Mouse (Mus musculus) thymus, adult 2 months (tissue): Measurements from ENCODE around the gene Rbfox3. TPM values are rescaled to one million over a fixed set of nuclear protein-coding genes. Genes with fewer than 3 reads are reported as not detected.
A peak's percentile ranks its signal among the peaks of the same experiment; 100 is the strongest.

Source experiments
- DNase-seq: peaks from one replicate; pipeline ENCODE4 v3.0.0; 2021
- H3K27ac ChIP-seq: fragments of 200-500 bp; 2 replicates; pipeline ENCODE4 v1.5.1; 2012; ENCODE audit warnings: low read length, control low read depth; ENCODE audit not compliant: control insufficient read depth, insufficient read depth
- H3K27me3 ChIP-seq: fragments of 200-500 bp; 2 replicates; pipeline ENCODE4 v1.6.1; 2012; ENCODE audit warnings: mild to moderate bottlenecking, low read length, moderate library complexity, mixed read lengths; ENCODE audit not compliant: control insufficient read depth, insufficient read depth
- H3K36me3 ChIP-seq: fragments of 200-500 bp; 2 replicates; pipeline ENCODE4 v1.6.1; 2012; ENCODE audit warnings: mild to moderate bottlenecking, low read length, moderate library complexity; ENCODE audit not compliant: control insufficient read depth, insufficient read depth
- H3K4me1 ChIP-seq: fragments of 200-500 bp; replicated peaks from 2 replicates; pipeline ENCODE4 v1.6.1; 2012; ENCODE audit warnings: low read length; ENCODE audit not compliant: control insufficient read depth, insufficient read depth
- H3K4me3 ChIP-seq: fragments of 200-500 bp; 2 replicates; pipeline ENCODE4 v1.5.1; 2012; ENCODE audit warnings: mild to moderate bottlenecking, low read length, control low read depth, moderate library complexity; ENCODE audit not compliant: control insufficient read depth, insufficient read depth
- CTCF ChIP-seq: fragments of 200-500 bp; IDR thresholded peaks from 2 replicates; pipeline ENCODE4 v1.5.1; 2012; ENCODE audit warnings: mild to moderate bottlenecking, control low read depth, low read length, moderate library complexity, borderline replicate concordance; ENCODE audit not compliant: control insufficient read depth, poor library complexity, insufficient read depth; ENCODE audit errors: extremely low read depth
- POLR2A ChIP-seq: fragments of 200-500 bp; IDR thresholded peaks from 2 replicates; pipeline ENCODE4 v1.6.1; 2012; ENCODE audit warnings: mild to moderate bottlenecking, low read length, control low read depth, moderate library complexity; ENCODE audit not compliant: control insufficient read depth, poor library complexity, insufficient read depth; ENCODE audit errors: extremely low read depth
- WGBS: fragments of 180-500 bp; shearing (Covaris S2); methylation state at CpG from one replicate; pipeline ENCODE4 v1.1.7; 2018; 5-methylcytosine and 5-hydroxymethylcytosine counted together
- polyA plus RNA-seq: library from polyadenylated mRNA; depleted of rRNA; stranded (reverse); fragments of >200 nt; gene quantifications from 2 replicates; pipeline ENCODE4 v1.2.3, GENCODE M21; 2012

Gene Rbfox3
- polyA plus RNA-seq, 1 experiment = 0.50 TPM

DNA sequence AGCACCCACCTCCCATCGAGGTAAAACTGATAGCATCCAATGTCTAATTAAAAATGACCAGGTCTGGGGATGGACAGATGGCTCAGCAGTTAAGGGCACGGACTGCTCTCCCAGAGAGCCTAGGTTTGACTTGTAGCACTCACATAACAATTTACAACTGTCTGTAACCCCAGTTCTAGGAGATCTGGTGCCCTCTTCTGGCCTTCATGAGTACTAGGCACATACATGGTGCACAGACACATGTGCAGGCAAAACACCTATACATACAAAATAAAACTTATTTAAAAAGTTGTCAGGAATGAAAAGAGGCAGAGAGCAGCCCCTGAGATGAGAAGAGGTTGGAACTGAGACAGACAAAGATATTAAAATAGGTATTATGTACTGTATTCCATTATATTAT lies 305.8 kb downstream of the Rbfox3 start:
- Histone ChIP-seq H3K27me3 (no peaks in the 10 kb centered on the region; the same call in 1 of the 2 replicates), H3K4me1 (no peaks in the 10 kb centered on the region), H3K27ac (no peak overlapping the region), H3K36me3 (no peaks in the 10 kb centered on the region), H3K4me3 (no peak overlapping the region)
- DNase-seq = no peak
- TF ChIP-seq POLR2A (no peak), CTCF (no peak)
- WGBS = 91% methylated on average over 2 of the region's 2 CpGs

DNA sequence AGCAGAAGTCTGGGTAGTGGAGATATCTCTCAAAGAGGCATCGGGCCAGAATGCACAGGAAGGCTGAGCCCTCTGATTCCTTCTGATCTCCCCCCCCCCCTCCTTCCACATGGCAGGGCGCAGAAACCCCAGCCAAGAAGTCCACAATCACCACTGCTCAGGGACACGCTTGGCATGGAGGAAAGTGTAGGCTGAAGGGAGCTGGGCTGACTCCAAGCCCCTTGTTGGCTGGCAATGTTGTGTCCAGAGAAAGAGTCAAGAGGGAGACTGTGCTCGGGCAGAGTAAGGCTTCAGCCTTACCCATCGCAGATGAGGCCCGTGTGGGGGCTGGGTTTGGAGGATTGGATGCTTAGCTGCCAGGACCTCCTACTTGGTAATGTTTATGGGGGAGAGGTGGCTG lies 307.2 kb downstream of the Rbfox3 start:
- WGBS = 66% methylated on average over 6 of the region's 6 CpGs
- no peak for TF ChIP-seq POLR2A
- no peak for TF ChIP-seq CTCF
- Histone ChIP-seq H3K4me1 (no peaks in the 10 kb centered on the region), H3K36me3 (no peaks in the 10 kb centered on the region), H3K4me3 (no peak overlapping the region), H3K27ac (no peak overlapping the region), H3K27me3 (no peaks in the 10 kb centered on the region)
- DNase-seq = no peak

GRCm38 (mm10) chr11:118603126-118603525 lies 308.3 kb downstream of the Rbfox3 start:
- Histone ChIP-seq H3K4me3 (no peak overlapping the region), H3K36me3 (no peaks in the 10 kb centered on the region), H3K4me1 (no peaks in the 10 kb centered on the region), H3K27ac (no peak overlapping the region), H3K27me3 (no peaks in the 10 kb centered on the region)
- TF ChIP-seq CTCF (no peak), POLR2A (no peak)
- WGBS = 7% methylated on average over 10 of the region's 10 CpGs
- peak; percentile 33 for DNase-seq

DNA sequence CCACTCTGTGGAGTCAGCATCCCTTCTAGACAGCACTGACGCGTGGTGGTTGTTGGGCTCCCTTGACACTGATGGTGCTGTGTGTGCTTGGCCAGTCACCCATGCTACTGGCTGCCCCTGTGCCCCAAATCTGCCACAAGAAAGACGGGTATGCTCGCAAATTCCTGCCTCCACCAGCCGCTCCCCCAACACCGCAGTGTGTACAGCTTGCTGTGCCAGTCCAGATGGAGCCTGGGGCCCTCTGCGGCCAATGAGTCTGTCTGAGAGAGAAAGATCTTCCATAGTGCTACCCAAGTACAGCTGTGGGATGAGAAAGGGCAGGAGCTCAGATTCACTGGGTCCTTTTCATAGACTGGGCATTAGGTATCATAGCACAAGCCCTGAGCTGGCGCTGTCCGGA lies 309.9 kb downstream of the Rbfox3 start:
- 71% methylated on average over 9 of the region's 9 CpGs for WGBS
- TF ChIP-seq CTCF = no peak
- no peak for TF ChIP-seq POLR2A
- no peak overlapping the region for H3K4me3 ChIP-seq
- no peaks in the 10 kb centered on the region for H3K27me3 ChIP-seq
- H3K36me3 ChIP-seq = no peaks in the 10 kb centered on the region
- no peak for DNase-seq
- H3K27ac ChIP-seq = no peak overlapping the region
- H3K4me1 ChIP-seq = no peaks in the 10 kb centered on the region

- no peak for DNase-seq
- no peaks in the 10 kb centered on the region for H3K4me1 ChIP-seq
- H3K27ac ChIP-seq = no peak overlapping the region
- no peak overlapping the region for H3K4me3 ChIP-seq
- TF ChIP-seq CTCF (no peak), POLR2A (no peak)
- H3K36me3 ChIP-seq = no peaks in the 10 kb centered on the region
- WGBS = 4% methylated on average over 9 of the region's 9 CpGs
- H3K27me3 ChIP-seq = no peaks in the 10 kb centered on the region
These were observed 311.2 kb downstream of the Rbfox3 start for GRCm38 (mm10) chr11:118600168-118600567.

DNA sequence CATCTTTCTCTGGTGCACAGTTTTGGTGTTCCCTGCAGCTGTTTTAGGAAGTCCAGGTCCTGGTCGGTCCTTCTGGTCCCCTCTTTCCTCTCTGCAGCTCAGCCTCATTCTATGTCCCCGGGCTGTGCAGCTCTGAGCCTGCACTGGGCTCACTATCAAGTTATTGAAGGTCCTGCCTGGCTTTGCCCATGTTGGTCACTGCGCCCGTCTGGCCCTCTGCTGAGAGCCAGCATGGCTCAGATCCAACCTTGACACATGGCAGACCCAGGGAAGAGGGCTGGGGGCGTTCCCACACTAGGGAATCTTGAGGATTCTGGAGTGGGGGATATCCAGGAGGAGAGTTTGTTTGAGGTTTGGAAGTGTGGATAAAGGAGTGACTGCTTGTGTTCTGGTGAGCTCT lies 312.7 kb downstream of the Rbfox3 start:
- Histone ChIP-seq H3K27me3 (no peaks in the 10 kb centered on the region), H3K27ac (no peak overlapping the region), H3K4me1 (no peaks in the 10 kb centered on the region), H3K4me3 (no peak overlapping the region), H3K36me3 (no peaks in the 10 kb centered on the region)
- DNase-seq = no peak
- no peak for TF ChIP-seq CTCF
- TF ChIP-seq POLR2A = no peak
- 60% methylated on average over 5 of the region's 5 CpGs for WGBS

- Histone ChIP-seq H3K27ac (no peak overlapping the region), H3K27me3 (no peaks in the 10 kb centered on the region), H3K36me3 (no peaks in the 10 kb centered on the region), H3K4me1 (no peaks in the 10 kb centered on the region), H3K4me3 (no peak overlapping the region)
- WGBS = 5% methylated on average over 15 of the region's 15 CpGs
- DNase-seq = peak; percentile 70
- no peak for TF ChIP-seq CTCF
- TF ChIP-seq POLR2A = no peak
These were observed 326.6 kb downstream of the Rbfox3 start for GRCm38 (mm10) chr11:118584826-118585225.
